Mouse (Mus musculus): ENCODE measurements around the gene Tbc1d22b.
A peak's percentile ranks its signal among the peaks of the same experiment; 100 is the strongest.

The Tbc1d22b gene

DNA sequence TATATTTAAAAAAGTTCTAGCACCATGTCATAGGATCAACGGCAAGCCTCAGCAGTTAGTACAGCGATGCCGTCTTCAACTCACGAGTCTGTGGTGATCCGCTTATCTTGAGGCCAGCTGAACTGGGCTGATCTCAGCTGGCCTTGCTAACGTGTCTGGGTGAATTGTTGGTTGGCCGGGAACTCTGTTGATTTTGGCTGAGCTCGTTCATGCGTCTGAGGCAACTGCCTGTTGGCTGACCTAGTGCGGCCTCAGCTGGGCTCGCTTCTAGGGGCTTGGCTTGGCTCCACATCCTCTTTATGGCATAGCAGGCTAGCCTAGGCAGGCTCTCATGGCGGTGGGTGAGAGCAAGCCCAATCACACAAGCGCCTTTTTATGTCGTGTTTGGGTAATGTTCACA lies 8.2 kb upstream of the Tbc1d22b start:
- DNase-seq (ENCODE audit: low read depth, low spot score): no peak

DNA sequence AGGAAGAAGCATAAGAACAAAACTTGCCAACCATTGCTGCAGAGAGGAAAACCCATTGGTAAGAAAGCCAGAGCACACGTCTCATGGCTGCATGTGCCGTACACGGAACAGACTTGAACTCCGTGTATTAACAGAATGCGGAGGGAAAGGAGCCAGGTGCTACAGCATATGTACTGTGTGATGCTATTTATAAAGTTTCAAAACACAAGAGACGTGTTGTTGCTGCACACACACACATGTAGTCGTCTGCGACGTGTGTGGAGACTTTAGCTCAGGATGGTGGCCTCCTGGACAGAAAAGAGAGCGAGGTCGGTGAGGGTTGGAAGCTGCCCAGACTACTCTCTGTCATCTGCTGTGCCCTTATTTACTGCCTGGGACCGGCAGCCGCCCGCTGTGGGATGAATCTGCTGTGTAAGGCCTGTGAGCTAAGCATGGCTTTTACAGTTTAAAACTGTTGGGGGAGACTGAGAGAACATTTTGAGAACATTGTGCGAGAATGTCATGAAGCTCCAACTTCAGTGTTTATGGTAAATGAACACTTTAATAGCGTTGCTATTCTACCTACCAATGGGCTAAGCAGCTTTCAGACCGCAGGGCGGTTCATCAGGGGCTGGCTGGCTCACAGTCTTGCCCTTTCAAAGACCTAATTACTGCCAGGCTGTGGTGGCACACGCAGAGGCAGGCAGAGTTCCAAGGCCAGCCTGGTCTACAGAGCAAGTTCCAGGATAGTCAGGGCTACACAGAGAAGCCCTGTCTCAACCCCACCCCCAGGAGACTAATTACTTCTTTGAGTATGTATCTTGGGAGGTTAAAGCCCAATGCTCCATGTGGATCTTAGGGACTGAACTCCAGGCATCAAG lies 6.5 kb upstream of the Tbc1d22b start:
- no peak for DNase-seq (ENCODE audit: low read depth, low spot score)

DNA sequence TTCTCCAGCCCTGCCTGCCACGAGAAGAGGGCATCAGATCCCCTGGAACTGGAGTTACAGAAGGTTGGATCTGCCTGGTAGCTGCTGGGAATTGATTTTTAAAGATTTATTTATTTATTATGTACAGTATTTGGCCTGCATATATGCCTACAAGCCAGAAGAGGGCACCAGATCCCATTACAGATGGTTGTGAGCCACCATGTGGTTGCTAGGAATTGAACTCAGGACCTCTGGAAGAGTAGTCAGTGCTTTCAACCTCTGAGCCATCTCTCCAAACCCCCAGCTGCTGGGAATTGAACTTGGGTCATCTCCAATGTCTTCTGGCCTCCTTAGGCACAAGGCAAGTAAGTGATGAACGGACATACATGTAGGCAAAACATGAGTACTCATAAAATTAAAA lies 5.5 kb upstream of the Tbc1d22b start:
- DNase-seq (ENCODE audit: low read depth, low spot score): no peak

DNA sequence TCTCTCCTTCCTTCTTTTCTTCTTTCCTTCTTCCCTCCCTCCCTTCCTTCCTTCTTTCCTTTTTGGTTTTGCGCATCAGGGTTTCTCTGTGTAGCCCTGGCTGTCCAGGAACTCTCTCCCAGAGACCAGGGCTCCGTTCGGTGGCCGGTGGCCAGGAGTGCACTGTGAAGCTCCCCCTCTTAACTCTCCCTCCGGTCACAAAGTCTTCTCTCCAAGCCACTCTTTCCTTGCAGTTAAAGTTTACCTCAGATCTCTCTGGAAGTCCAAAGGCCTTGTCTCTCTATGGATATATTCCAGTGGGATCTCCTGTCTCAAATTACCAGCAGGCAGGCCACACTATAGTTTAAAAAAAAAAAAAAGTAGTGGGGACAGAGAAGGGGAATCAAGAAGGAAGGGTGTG lies 4.3 kb upstream of the Tbc1d22b start:
- DNase-seq (ENCODE audit: low read depth, low spot score): no peak

DNA sequence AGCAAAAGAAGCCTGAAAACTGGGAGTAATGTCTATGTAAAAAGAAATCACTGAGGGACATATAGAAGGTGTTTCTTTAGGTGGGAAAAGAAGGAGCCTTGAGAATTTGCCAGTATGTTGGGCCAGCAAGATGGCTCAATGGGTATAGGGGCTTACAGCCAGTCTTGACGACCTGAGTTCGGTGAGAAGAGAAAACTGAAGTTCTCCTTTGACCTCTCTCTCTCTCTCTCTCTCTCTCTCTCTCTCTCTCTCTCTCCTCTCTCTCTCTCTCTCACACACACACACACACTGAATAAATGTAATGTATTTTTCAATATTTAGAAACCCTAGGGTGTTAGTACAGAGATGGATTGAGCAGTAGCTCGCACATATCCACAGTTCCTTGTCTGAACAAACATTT lies 1.1 kb upstream of the Tbc1d22b start:
- DNase-seq (ENCODE audit: low read depth, low spot score): no peak

DNA sequence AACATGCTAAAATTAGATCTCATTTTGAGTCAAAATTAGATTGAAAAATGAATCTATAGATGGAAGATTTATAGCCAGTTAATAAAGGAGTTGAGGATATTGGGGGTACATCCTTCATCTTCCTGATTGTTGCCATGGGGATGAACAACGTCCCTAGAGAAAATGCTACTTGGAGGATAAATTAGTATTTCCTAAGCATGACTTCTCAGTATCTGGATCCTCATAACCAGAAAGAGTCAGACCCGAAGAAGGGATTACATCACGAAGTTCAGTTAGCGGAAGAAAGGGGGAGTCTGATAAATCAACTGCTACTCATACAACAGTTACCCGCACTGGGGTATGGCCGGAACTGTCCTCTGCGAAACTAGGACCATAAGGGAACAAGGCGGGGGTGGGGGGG lies 591 bp upstream of the Tbc1d22b start:
- no peak for DNase-seq (ENCODE audit: low read depth, low spot score)

DNA sequence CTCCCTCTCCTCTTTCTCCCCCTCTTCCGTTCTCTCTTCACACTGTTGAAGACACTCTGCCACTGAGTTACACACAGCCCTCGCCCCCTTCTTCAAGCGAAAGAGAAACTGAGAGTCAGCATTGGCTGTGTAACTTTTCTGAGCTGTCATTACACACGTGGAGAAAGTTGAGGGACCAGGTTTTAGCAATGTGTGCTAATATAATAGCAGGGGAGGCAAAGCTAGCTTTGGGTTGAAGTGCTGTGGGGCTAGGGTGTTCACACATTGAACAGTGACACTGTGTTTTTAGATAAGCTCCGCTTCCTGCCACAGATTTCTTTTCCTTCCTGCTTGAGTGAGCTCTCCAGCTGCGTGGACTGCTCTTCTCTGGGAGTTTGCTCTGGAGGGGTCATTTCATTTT lies 1.4 kb downstream of the Tbc1d22b start:
- no peak for DNase-seq (ENCODE audit: low read depth, low spot score)

DNA sequence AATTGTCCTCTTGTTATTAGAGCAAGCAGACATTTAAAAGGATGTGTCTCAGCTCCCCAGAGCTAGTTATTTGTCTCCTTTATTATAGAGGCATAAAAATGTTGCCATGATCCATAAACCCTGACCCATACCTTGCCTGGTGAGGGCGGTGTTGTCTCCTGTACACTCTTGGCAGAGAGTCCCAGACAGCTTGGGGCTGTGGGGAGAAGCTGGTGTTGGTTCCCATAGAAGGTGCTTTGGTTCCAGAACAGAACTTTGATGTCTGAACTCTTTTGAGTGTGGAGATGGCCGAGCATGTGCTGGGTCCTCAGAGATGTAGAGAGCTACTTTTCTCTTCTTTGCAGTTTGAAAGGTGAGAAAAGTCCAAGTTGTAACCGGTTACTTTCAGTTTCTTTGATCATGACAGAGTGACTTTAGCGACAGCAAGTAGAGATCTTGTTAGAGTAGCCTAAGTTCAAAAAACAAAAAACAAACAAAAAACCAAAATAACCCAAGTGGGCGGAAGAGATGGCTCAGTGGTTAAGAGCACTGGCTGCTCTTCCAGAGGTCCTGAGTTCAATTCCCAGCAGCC lies 2.7 kb downstream of the Tbc1d22b start, which contains the start of gene Tmem217:
Tmem217 (minus strand) TSS at position 224 of the 571 bp plus-strand sequence.
- no peak for DNase-seq (ENCODE audit: low read depth, low spot score)

DNA sequence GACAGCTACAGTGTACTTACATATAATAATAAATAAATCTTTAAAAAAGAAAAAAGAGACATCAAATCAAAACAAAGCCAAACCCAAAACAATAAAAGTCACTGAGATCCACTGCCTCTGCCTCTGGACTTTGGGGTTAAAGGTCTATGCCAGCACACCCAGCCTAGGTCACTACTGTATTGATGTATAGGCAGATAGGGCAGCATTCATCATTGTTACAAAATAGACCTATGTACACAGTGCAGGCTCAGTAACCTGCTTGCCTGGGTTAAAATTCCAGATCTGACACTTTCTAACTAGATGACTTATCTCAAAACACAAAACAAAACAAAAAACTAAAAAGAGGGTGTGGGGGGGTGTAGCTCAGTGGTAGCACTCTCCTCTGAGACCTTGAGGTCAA lies 4.6 kb downstream of the Tbc1d22b start:
- DNase-seq (ENCODE audit: low read depth, low spot score): no peak

DNA sequence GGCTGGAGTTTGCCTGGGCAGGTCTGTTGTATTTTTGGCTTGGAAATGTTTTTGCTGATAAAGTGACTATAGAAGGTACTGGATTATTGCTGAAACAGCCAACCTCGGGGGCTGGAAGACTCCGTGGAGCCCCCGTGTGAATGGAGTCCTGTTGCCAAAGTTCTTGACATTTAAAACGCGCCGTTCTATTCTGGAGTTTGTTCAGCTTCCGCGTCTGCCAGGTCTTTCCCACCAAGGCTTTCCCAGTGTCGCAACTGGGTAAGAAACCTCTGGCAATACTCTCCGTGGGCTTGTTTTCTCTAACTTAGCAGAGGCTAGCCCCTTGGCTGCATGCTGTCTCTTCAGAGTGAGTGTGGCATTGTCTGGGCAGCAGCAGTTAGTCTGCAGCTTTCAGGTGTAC lies 6.9 kb downstream of the Tbc1d22b start:
- no peak for DNase-seq (ENCODE audit: low read depth, low spot score)

DNA sequence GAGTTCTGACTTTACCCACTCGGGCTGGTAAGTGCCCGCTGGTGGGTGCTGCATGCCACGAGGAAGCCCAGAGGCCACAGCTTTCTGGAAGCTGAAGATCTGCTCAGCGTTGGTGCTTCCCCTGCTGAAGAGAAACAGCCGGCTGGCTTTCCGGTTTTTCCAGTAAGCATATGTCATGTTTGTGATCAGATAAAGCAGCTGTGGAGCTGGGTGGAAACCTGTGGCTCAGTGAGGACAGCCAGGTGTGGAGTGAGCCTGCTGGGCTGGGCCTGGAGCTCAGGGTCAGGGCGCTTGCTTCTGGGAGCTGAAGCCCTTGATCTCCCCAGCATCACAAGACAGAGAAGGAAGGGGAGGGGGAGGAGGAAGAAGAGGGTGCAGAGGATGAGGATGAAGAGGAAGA lies 7.3 kb downstream of the Tbc1d22b start:
- DNase-seq (ENCODE audit: low read depth, low spot score): no peak

DNA sequence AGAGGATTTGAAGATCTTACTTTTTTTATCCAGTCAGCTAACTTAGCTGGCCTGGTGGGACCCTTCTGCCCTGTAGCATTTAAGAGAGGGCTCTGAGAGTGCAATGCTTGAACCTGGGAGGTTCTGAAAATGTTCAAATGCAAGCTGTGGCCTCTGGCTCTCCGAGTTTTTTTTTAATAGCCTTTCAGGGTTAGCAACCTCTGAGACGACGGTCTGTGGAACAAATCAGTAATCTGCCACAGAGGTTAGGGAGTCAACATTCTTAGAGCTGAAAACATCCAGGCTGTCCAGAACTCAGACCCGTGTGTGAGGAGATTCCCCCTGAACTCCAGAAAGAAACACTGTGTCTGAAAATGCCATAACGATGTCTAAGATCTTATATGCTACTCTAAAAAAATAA lies 8.9 kb downstream of the Tbc1d22b start:
- DNase-seq (ENCODE audit: low read depth, low spot score): no peak

DNA sequence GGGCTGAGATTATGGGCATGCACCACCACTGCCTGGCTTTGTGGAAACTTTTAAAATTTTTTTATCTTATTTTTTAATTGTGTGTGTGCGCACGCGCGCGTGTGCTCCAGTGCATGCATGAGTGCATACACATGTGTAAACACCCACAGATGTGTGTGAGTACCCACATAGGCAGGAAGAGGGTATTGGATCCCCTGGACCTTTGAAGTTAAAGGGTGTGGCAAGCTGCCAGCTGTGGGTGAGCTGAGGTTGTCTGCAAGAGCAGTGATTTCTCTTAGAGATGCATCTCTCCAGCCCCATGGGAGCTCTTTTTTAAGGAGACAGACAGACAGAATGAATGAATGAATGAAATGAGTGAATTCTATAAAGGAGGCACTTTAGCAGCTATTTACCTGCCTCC lies 15.9 kb downstream of the Tbc1d22b start:
- no peak for DNase-seq (ENCODE audit: low read depth, low spot score)

DNA sequence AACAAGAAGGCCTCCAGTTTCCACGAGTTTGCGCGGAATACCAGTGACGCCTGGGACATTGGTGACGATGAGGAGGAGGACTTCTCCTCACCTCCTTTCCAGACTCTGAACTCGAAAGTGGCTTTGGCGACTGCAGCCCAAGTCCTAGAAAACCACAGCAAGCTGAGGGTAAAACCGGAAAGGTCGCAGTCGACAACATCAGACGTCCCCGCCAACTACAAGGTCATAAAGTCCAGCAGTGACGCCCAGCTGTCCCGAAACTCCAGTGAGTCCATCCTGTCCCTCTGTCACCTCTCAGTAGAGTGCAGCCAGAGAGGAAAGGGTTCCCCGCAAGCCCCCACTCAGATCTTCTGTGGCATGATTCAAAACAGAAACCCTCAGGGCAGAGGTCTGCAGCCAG lies 18.9 kb downstream of the Tbc1d22b start:
- DNase-seq (ENCODE audit: low read depth, low spot score): no peak

DNA sequence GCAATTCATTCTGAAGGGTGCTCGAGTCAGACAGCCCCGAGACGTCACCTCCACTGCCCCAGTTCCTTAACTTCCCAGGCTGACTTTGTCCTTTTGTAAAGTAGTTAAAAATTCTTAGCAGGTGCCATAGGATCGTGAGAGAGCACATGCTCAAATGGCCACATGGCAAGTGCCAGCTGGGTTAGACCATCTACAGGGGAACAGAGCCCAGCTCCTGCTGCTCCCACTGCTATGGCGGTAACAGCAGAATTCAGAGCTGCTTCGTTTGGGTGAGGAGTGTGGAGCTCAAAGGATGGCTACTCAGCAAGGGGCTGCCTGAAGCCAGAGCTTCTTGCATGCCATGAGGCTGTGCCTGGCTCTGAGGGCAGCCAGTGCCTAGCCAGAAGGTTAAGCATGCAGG lies 20.2 kb downstream of the Tbc1d22b start:
- DNase-seq (ENCODE audit: low read depth, low spot score): no peak

DNA sequence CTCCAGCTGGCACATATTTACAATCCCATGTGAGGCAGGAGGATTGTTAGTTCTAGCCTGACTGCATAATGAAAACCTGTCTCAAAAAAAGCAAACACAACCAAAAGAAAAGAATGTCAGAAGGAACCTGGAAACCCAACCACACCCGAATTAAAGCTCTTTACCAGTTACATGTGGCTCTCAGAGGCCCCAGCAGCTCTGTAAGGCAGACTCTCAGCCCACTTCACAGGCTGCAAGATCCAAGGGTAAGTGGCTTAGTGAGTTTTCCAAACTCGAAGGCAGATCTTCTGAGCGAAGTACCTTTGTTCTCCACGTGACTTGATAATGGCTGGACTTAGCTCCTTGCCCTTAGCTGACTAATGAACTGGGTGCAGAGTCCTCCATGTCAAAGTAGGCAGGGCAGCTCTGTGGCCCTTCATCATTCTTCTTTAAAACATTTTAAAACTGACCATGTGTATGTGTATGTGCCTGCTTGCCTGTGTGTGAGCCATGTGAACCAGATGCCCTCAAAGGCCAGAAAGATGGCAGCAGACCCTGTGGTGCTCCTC lies 30.1 kb downstream of the Tbc1d22b start:
- DNase-seq (ENCODE audit: low read depth, low spot score): no peak

DNA sequence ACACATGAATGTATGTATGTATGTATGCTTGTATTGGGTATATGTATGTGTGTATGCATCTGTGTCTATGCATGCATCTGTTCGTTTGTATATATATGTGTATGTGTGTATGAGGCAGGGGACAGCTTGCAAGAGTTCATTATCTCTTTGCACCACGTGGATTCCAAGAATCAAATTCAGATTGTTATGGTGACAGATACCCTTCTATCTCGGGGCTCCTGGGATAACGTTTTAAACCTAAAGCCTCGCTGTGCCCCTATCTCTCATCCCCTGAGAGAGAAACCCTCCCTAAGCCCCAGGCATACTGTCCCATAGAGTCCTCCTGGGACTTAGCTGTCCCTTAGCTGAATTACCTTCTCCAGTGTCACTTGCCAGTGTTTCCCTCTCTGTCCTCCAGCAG lies 34.0 kb downstream of the Tbc1d22b start:
- no peak for DNase-seq (ENCODE audit: low read depth, low spot score)

DNA sequence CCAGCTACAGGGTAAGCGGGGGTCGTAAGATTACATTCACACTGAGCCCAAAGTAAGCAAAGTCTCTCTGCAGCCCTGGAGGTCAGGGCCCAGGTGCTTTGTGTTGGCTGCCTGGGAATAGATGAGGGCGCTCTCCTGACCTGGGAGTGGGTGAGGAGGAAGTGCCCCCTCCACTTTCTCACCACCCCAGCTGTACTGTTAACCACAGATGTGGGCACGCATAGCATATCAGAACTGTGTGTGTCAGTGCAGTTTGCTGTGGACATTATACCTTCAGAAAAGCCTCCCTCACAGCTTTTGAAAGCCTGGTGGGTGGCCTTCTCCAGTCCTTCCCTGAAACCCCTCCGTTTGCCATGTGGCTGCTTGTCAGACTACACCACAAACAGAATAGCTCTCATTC lies 34.7 kb downstream of the Tbc1d22b start:
- DNase-seq (ENCODE audit: low read depth, low spot score): no peak

DNA sequence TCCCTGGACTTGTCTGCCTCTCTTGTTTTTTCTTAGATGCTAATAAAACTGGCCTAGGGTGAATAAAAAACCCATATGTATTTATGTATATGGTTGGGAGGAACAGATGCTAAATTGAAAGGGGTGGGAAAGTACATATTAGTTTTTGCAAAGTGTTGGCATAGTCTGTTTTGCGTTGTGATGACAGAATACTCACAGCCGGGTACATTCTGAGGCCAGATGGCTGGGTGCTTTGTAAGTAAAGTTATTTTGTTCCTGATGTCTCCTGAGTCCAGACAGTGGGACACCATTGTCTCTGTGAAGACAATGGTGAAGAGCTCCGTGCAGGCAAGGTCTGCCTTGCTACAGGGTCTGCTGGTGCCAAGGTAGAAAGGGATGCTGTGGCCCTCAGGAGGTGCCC lies 35.2 kb downstream of the Tbc1d22b start:
- peak; percentile 33 for DNase-seq (ENCODE audit: low read depth, low spot score)

DNA sequence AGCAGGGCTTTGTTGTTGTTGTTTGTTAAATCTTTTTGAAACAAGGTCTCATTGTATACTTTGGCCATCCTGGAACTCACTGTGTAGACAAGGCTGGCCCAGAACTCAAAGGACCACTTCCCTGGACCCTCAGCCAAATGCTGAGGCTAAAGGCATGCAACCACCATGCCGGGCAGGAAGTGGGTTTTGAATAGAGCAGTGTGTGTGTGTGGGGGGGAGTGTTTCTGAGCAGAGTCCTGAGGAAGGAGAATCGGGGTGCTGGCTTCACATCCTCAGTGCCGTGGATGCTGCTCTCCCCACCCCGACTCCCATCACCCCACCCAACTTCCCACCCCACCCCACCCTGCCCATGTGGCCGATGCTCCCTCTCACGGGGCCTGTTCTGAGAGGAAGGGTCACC lies 35.9 kb downstream of the Tbc1d22b start:
- DNase-seq (ENCODE audit: low read depth, low spot score): no peak

DNA sequence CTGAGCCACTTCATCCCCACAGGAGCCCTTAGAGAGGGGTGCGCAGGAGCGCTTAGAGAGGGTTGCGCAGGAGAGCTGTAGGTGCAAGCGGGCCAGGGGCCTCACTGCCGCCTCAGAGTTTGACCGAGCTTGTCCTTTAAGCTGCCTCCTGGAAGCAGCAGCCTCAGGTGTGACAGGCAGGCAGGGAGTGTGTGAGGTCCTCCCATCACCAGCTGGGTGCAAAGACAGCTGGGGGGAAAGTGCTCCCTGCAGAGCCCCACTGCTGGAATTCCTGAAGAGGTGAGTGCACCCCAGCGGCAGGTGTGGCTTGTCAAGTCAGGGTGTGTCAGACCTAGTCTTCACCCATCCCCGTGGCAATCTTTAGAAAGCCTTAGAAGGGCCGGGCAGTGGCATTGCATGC lies 37.3 kb downstream of the Tbc1d22b start:
- DNase-seq (ENCODE audit: low read depth, low spot score): no peak

DNA sequence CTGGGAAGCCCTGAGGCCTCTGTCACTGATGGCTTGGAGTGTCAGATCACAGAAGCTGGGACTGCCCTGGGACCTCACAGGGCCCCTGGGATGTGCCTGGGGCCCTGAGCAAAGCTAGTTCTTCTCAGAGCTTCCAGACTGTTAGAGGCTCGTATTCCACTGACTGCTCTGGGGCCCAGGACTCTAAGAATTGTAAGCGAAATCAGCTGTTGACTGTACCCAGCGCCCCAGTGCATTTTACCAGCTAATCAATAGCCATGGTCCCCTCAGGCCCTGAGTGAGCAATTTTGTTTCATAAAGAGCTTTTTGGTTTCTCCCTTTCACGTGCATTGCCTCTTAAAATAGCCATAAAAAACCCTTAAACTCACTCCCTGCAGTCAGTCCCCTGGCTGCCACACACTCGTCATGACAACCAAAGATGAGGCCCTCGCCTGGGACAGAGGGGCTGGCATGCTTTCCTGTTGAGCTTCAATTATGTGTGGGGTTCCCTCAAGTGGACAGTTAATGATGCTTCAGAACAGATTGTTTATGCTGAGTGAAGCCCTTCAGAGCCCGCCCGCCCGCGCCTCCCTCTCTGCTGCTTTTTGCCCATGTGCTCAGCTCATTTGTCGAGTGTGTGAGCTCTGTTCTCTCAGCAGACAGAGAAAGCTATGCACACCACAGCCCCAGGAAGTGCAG lies 39.8 kb downstream of the Tbc1d22b start:
- no peak for DNase-seq (ENCODE audit: low read depth, low spot score)

Data from telencephalon, adult 2 months (tissue).